Mouse (Mus musculus): ENCODE data around the gene Disp3. TPM values are rescaled to one million over a fixed set of nuclear protein-coding genes. Genes with fewer than 3 reads are reported as not detected.

Disp3 gene
- polyA plus RNA-seq, 1 experiment from 2014 or later: 11.6 TPM

DNA sequence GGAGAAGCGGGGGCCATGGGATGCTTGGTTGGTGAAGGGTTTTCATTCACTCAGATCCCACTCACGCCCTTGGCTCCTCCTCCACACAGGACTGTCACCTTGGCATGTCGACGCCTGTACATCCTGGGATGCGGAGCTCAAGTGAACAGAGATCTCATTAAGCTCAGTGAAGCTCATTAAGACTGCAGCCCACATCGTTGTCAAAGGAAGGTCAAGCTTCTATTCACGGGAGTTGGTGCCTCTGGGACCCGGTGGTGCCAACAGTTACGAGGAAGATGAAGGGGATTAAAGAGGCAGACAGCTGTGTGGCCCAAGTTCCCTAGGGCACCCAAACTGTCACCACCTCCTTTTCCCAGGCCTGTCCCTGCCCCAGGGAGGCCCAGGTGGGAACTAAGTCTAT, 49.5 kb downstream of the Disp3 start:
- H3K9ac ChIP-seq (ENCODE audit: low read depth, low read length): peak overlapping the region; percentile 8; the same call in 1 of the 2 replicates
- 28% methylated on average over 9 of the region's 9 CpGs for WGBS
- no peak overlapping the region for H3K4me3 ChIP-seq (ENCODE audit: low read length)
- H3K4me1 ChIP-seq (ENCODE audit: control insufficient read depth, insufficient read depth, low read depth, low read length): peaks cover 17% of the 10 kb centered on the region
- H3K36me3 ChIP-seq (ENCODE audit: control insufficient read depth, insufficient read depth, low read length): peaks cover 4% of the 10 kb centered on the region
- peak overlapping the region; percentile 32; the same call in 1 of the 2 replicates for H3K27ac ChIP-seq (ENCODE audit: low read depth, low read length)
- H3K4me2 ChIP-seq (ENCODE audit: low read length): no peak overlapping the region
- H3K9me3 ChIP-seq (ENCODE audit: control insufficient read depth, low read length): no peaks in the 10 kb centered on the region
- ATAC-seq: peak; percentile 15; the same call in 1 of the 2 replicates
- H3K27me3 ChIP-seq (replicated peaks; ENCODE audit: control insufficient read depth, insufficient read depth, low read length): no peaks in the 10 kb centered on the region

GRCm38 (mm10) chr4:148236664-148237063, 51.1 kb downstream of the Disp3 start:
- Histone ChIP-seq H3K36me3 (ENCODE audit: control insufficient read depth, insufficient read depth, low read length) (no peaks in the 10 kb centered on the region), H3K9me3 (ENCODE audit: control insufficient read depth, low read length) (no peaks in the 10 kb centered on the region), H3K27ac (ENCODE audit: low read depth, low read length) (no peak overlapping the region), H3K4me3 (ENCODE audit: low read length) (no peak overlapping the region), H3K27me3 (replicated peaks; ENCODE audit: control insufficient read depth, insufficient read depth, low read length) (no peaks in the 10 kb centered on the region), H3K4me2 (ENCODE audit: low read length) (no peak overlapping the region), H3K9ac (ENCODE audit: low read depth, low read length) (no peak overlapping the region), H3K4me1 (ENCODE audit: control insufficient read depth, insufficient read depth, low read depth, low read length) (peaks cover 24% of the 10 kb centered on the region)
- 47% methylated on average over 8 of the region's 8 CpGs for WGBS
- no peak for ATAC-seq

DNA sequence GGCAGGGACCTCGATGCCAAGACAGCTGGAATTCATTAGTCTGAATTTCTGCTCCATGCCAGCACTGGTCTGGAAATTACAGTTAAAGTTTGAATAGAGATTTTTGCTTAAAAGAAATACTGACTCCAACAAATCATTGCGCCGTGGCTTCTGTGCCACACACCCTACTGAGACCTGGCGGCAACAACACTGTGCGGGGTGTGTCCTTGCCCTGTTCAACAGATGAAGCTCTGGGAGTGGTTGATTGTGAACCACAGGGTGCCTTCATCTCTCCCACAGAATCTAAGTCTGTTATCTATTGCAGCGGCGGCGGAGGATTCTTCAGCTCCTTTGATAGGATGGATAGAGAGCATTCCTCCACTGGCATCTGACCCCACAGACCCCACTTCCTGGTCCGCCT, 54.7 kb downstream of the Disp3 start:
- Histone ChIP-seq H3K9ac (ENCODE audit: low read depth, low read length) (no peak overlapping the region), H3K4me1 (ENCODE audit: control insufficient read depth, insufficient read depth, low read depth, low read length) (peaks cover 14% of the 10 kb centered on the region), H3K4me3 (ENCODE audit: low read length) (no peak overlapping the region), H3K27ac (ENCODE audit: low read depth, low read length) (no peak overlapping the region), H3K4me2 (ENCODE audit: low read length) (no peak overlapping the region), H3K27me3 (replicated peaks; ENCODE audit: control insufficient read depth, insufficient read depth, low read length) (no peaks in the 10 kb centered on the region), H3K36me3 (ENCODE audit: control insufficient read depth, insufficient read depth, low read length) (no peaks in the 10 kb centered on the region), H3K9me3 (ENCODE audit: control insufficient read depth, low read length) (no peaks in the 10 kb centered on the region)
- 76% methylated on average over 9 of the region's 9 CpGs for WGBS
- ATAC-seq: no peak

DNA sequence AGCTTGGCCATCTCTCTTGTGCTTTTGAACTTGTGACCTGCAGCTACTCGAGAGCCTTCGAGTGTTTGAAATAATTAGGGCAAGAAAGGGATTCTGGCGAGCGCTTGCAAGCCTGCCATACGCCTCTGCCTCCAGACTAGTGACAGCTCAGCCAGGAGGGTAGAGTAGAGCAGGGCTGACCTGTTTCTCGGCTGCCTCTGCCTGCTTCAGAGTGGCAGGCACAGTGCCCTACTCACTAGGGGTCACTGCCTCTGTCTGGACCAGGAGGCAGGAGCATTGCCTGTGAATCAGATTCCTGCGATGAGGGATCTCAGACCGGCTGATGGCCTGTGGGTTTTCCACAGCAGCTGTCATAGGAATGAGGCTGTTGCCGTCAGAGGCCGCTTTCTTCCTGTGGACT, 55.1 kb downstream of the Disp3 start:
- WGBS: 36% methylated on average over 10 of the region's 10 CpGs
- ATAC-seq: peak; percentile 48; the same call in 1 of the 2 replicates

DNA sequence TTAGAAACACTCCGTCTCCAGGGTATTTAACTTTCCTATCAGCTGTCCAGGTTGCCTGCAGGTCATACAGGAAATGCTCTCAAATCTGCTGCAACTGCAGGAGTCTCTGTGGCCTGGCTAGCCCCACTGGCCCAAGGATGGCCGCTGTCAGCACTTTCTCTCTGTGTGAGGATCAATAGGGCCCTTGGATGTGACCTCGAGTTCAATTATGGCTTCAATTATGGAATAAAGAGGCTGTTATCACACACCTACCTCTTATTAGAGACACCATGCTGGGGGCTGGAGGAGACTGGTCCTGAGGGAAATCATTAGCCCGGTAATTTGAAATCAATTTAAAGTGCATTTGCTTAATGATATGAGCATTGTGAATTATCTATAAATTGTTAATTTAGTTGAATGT, 55.6 kb downstream of the Disp3 start:
- no peaks in the 10 kb centered on the region for H3K36me3 ChIP-seq (ENCODE audit: control insufficient read depth, insufficient read depth, low read length)
- peaks cover 7% of the 10 kb centered on the region for H3K4me1 ChIP-seq (ENCODE audit: control insufficient read depth, insufficient read depth, low read depth, low read length)
- no peak overlapping the region for H3K4me3 ChIP-seq (ENCODE audit: low read length)
- 56% methylated on average over 4 of the region's 4 CpGs for WGBS
- H3K9ac ChIP-seq (ENCODE audit: low read depth, low read length): no peak overlapping the region
- no peak overlapping the region for H3K27ac ChIP-seq (ENCODE audit: low read depth, low read length)
- no peaks in the 10 kb centered on the region for H3K27me3 ChIP-seq (replicated peaks; ENCODE audit: control insufficient read depth, insufficient read depth, low read length)
- no peaks in the 10 kb centered on the region for H3K9me3 ChIP-seq (ENCODE audit: control insufficient read depth, low read length)
- no peak overlapping the region for H3K4me2 ChIP-seq (ENCODE audit: low read length)
- ATAC-seq: no peak

More for the DNA sequence above, 55.1 kb downstream of the Disp3 start:
- Histone ChIP-seq H3K4me2 (ENCODE audit: low read length) (no peak overlapping the region), H3K4me3 (ENCODE audit: low read length) (no peak overlapping the region), H3K36me3 (ENCODE audit: control insufficient read depth, insufficient read depth, low read length) (no peaks in the 10 kb centered on the region), H3K9ac (ENCODE audit: low read depth, low read length) (no peak overlapping the region), H3K9me3 (ENCODE audit: control insufficient read depth, low read length) (no peaks in the 10 kb centered on the region), H3K27ac (ENCODE audit: low read depth, low read length) (no peak overlapping the region), H3K27me3 (replicated peaks; ENCODE audit: control insufficient read depth, insufficient read depth, low read length) (no peaks in the 10 kb centered on the region), H3K4me1 (ENCODE audit: control insufficient read depth, insufficient read depth, low read depth, low read length) (peaks cover 10% of the 10 kb centered on the region)

DNA sequence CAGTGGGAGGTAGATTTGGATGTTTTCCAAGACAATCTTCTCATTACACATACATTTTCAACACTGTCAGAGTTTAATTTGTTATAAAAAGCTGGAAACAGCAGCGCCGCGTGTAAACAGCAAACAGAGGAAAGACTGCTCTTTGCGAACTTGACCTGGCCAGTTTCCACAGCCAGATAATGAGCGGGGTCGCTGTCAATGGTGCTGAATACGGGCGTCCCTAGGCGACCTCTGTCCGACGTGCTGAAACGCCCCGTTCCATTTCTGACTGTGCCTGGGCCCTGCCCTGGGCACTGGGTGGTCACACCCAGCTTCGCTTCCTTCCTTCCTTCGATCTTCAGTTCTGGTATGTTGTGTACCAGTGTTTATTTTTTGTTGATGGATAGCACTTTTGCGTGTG, 58.1 kb downstream of the Disp3 start:
- Histone ChIP-seq H3K27me3 (replicated peaks; ENCODE audit: control insufficient read depth, insufficient read depth, low read length) (no peaks in the 10 kb centered on the region), H3K4me3 (ENCODE audit: low read length) (no peak overlapping the region), H3K36me3 (ENCODE audit: control insufficient read depth, insufficient read depth, low read length) (no peaks in the 10 kb centered on the region), H3K9me3 (ENCODE audit: control insufficient read depth, low read length) (no peaks in the 10 kb centered on the region), H3K27ac (ENCODE audit: low read depth, low read length) (no peak overlapping the region), H3K4me2 (ENCODE audit: low read length) (no peak overlapping the region), H3K4me1 (ENCODE audit: control insufficient read depth, insufficient read depth, low read depth, low read length) (peaks cover 7% of the 10 kb centered on the region), H3K9ac (ENCODE audit: low read depth, low read length) (no peak overlapping the region)
- WGBS: 12% methylated on average over 16 of the region's 16 CpGs
- no peak for ATAC-seq

DNA sequence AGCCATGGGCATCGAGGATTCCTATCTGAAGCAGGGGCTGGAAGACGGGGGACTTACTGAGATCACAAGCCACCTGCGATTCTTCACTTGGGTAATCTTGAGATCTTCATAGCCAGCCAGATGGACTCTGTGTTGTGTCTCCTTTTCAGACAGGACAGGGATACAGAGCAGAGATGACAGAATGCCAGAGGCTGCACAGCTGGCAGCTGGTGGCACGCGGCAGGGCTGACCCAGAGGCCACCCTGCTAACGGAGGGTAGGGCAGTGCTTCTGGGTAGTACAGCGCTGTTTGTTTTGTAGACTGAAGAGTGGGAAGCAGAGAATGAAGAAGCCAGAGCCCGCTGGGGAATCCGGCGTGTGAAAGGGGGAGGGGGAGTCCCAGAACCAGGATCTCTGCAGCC, 64.8 kb downstream of the Disp3 start:
- H3K27me3 ChIP-seq (replicated peaks; ENCODE audit: control insufficient read depth, insufficient read depth, low read length): peaks cover 2% of the 10 kb centered on the region; the same call in 1 of the 2 replicates
- H3K27ac ChIP-seq (ENCODE audit: low read depth, low read length): no peak overlapping the region
- H3K4me1 ChIP-seq (ENCODE audit: control insufficient read depth, insufficient read depth, low read depth, low read length): peaks cover 15% of the 10 kb centered on the region
- H3K4me2 ChIP-seq (ENCODE audit: low read length): no peak overlapping the region
- no peaks in the 10 kb centered on the region for H3K9me3 ChIP-seq (ENCODE audit: control insufficient read depth, low read length)
- H3K4me3 ChIP-seq (ENCODE audit: low read length): no peak overlapping the region
- H3K36me3 ChIP-seq (ENCODE audit: control insufficient read depth, insufficient read depth, low read length): no peaks in the 10 kb centered on the region
- H3K9ac ChIP-seq (ENCODE audit: low read depth, low read length): no peak overlapping the region
- WGBS: 32% methylated on average over 10 of the region's 10 CpGs
- no peak for ATAC-seq

- ATAC-seq: peak; percentile 54
- H3K27ac ChIP-seq (ENCODE audit: low read depth, low read length): no peak overlapping the region
- H3K4me2 ChIP-seq (ENCODE audit: low read length): no peak overlapping the region
- no peaks in the 10 kb centered on the region for H3K36me3 ChIP-seq (ENCODE audit: control insufficient read depth, insufficient read depth, low read length)
- H3K4me1 ChIP-seq (ENCODE audit: control insufficient read depth, insufficient read depth, low read depth, low read length): peaks cover 15% of the 10 kb centered on the region
- no peak overlapping the region for H3K9ac ChIP-seq (ENCODE audit: low read depth, low read length)
- no peaks in the 10 kb centered on the region for H3K9me3 ChIP-seq (ENCODE audit: control insufficient read depth, low read length)
- H3K4me3 ChIP-seq (ENCODE audit: low read length): no peak overlapping the region
- H3K27me3 ChIP-seq (replicated peaks; ENCODE audit: control insufficient read depth, insufficient read depth, low read length): peaks cover 2% of the 10 kb centered on the region; the same call in 1 of the 2 replicates
- 5% methylated on average over 9 of the region's 10 CpGs for WGBS
Measured at GRCm38 (mm10) chr4:148220656-148221055, 67.1 kb downstream of the Disp3 start.

GRCm38 (mm10) chr4:148218238-148218637, 69.5 kb downstream of the Disp3 start:
- H3K27ac ChIP-seq (ENCODE audit: low read depth, low read length): no peak overlapping the region
- WGBS: 17% methylated on average over 10 of the region's 10 CpGs

More at GRCm38 (mm10) chr4:148218238-148218637, 69.5 kb downstream of the Disp3 start:
- Histone ChIP-seq H3K4me1 (ENCODE audit: control insufficient read depth, insufficient read depth, low read depth, low read length) (peaks cover 18% of the 10 kb centered on the region), H3K4me3 (ENCODE audit: low read length) (no peak overlapping the region), H3K4me2 (ENCODE audit: low read length) (no peak overlapping the region), H3K9me3 (ENCODE audit: control insufficient read depth, low read length) (no peaks in the 10 kb centered on the region), H3K36me3 (ENCODE audit: control insufficient read depth, insufficient read depth, low read length) (no peaks in the 10 kb centered on the region), H3K27me3 (replicated peaks; ENCODE audit: control insufficient read depth, insufficient read depth, low read length) (peaks cover 2% of the 10 kb centered on the region; the same call in 1 of the 2 replicates), H3K9ac (ENCODE audit: low read depth, low read length) (no peak overlapping the region)
- ATAC-seq: 0 out of 2 replicates have a peak, but pooled peaks have one; percentile 9
